Mouse (Mus musculus): ENCODE results near the gene Rpusd3.
A peak's percentile ranks its signal among the peaks of the same experiment; 100 is the strongest.

The Rpusd3 gene

GRCm38 (mm10) chr6:113419199-113419587 is at the start of gene Rpusd3:
Gene Rpusd3 (minus strand): TSS chr6:113419340.
- peak; percentile 97 for DNase-seq (ENCODE audit: low read depth, low spot score)

GRCm38 (mm10) chr6:113468512-113468911 is 49.4 kb upstream of the Rpusd3 start:
- no peak for DNase-seq (ENCODE audit: low read depth, low spot score)

- DNase-seq (ENCODE audit: low read depth, low spot score) = no peak
Observed at GRCm38 (mm10) chr6:113465602-113466001, 46.5 kb upstream of the Rpusd3 start.

GRCm38 (mm10) chr6:113464040-113464439 is 44.9 kb upstream of the Rpusd3 start:
- no peak for DNase-seq (ENCODE audit: low read depth, low spot score)

GRCm38 (mm10) chr6:113458635-113459034 is 39.5 kb upstream of the Rpusd3 start:
- DNase-seq (ENCODE audit: low read depth, low spot score) = no peak

- DNase-seq (ENCODE audit: low read depth, low spot score) = no peak
Observed at GRCm38 (mm10) chr6:113457952-113458534, 38.9 kb upstream of the Rpusd3 start, which contains the start of gene Il17re. Gene Il17re (plus strand): TSS chr6:113458484.

- no peak for DNase-seq (ENCODE audit: low read depth, low spot score)
Observed at GRCm38 (mm10) chr6:113455007-113455406, 35.9 kb upstream of the Rpusd3 start.

- DNase-seq (ENCODE audit: low read depth, low spot score) = no peak
Observed at GRCm38 (mm10) chr6:113451839-113452238, 32.7 kb upstream of the Rpusd3 start.

GRCm38 (mm10) chr6:113447639-113448038 is 28.5 kb upstream of the Rpusd3 start:
- no peak for DNase-seq (ENCODE audit: low read depth, low spot score)

GRCm38 (mm10) chr6:113444207-113444965 is 25.2 kb upstream of the Rpusd3 start:
- no peak for DNase-seq (ENCODE audit: low read depth, low spot score)

GRCm38 (mm10) chr6:113443091-113443490 is 24.0 kb upstream of the Rpusd3 start:
- DNase-seq (ENCODE audit: low read depth, low spot score) = no peak

GRCm38 (mm10) chr6:113442442-113443090 is 23.4 kb upstream of the Rpusd3 start, which contains the start of gene Jagn1:
Gene Jagn1 (plus strand): TSS chr6:113442569.
- peak; percentile 91 for DNase-seq (ENCODE audit: low read depth, low spot score)

GRCm38 (mm10) chr6:113442087-113442441 is 22.9 kb upstream of the Rpusd3 start:
- no peak for DNase-seq (ENCODE audit: low read depth, low spot score)

GRCm38 (mm10) chr6:113441147-113441680 is 22.1 kb upstream of the Rpusd3 start:
- peak; percentile 72 for DNase-seq (ENCODE audit: low read depth, low spot score)

GRCm38 (mm10) chr6:113440686-113441085 is 21.5 kb upstream of the Rpusd3 start:
- no peak for DNase-seq (ENCODE audit: low read depth, low spot score)

GRCm38 (mm10) chr6:113438721-113439430 is 19.7 kb upstream of the Rpusd3 start:
- DNase-seq (ENCODE audit: low read depth, low spot score) = no peak

GRCm38 (mm10) chr6:113437135-113437534 is 18.0 kb upstream of the Rpusd3 start:
- DNase-seq (ENCODE audit: low read depth, low spot score) = no peak

GRCm38 (mm10) chr6:113435664-113436205 is 16.6 kb upstream of the Rpusd3 start, which contains the start of gene Cidec:
Gene Cidec (minus strand): TSS chr6:113435760.
- no peak for DNase-seq (ENCODE audit: low read depth, low spot score)

GRCm38 (mm10) chr6:113434691-113435090 is 15.6 kb upstream of the Rpusd3 start:
- DNase-seq (ENCODE audit: low read depth, low spot score) = no peak

GRCm38 (mm10) chr6:113433661-113434060 is 14.5 kb upstream of the Rpusd3 start:
- DNase-seq (ENCODE audit: low read depth, low spot score) = no peak

GRCm38 (mm10) chr6:113431801-113432200 is 12.7 kb upstream of the Rpusd3 start:
- no peak for DNase-seq (ENCODE audit: low read depth, low spot score)

Data from skeletal muscle tissue, adult 2 months (tissue).